Mouse (Mus musculus): ENCODE measurements at regions not wholly inside any gene's neighbourhood (a gene's known extent, or its start where the extent isn't known, plus 50 kb on each side); places are given as distances from the start of the nearest gene placed in this dataset.

GRCm38 (mm10) chr4:12601165-12601919, 429.5 kb upstream of the Fam92a start:
- Histone ChIP-seq H3K36me3 (no peaks in the 10 kb centered on the region), H3K4me2 (replicated peaks) (no peak overlapping the region), H3K27me3 (no peaks in the 10 kb centered on the region), H3K27ac (no peak overlapping the region), H3K9me3 (no peaks in the 10 kb centered on the region), H3K9ac (no peak overlapping the region), H3K4me1 (peaks cover 22% of the 10 kb centered on the region), H3K4me3 (no peak overlapping the region)
- WGBS = 81% methylated on average over 15 of the region's 15 CpGs
- ATAC-seq (ENCODE audit: low FRiP score, low read depth) = no peak

- WGBS = 13% methylated on average over 10 of the region's 10 CpGs
- H3K4me2 ChIP-seq (replicated peaks) = peak overlapping the region; percentile 39
- H3K4me1 ChIP-seq = peaks cover 45% of the 10 kb centered on the region
- H3K27ac ChIP-seq = peak overlapping the region; percentile 79
- no peaks in the 10 kb centered on the region for H3K36me3 ChIP-seq
- peak; percentile 91 for ATAC-seq (ENCODE audit: low FRiP score, low read depth)
- no peak overlapping the region for H3K9ac ChIP-seq
- no peaks in the 10 kb centered on the region for H3K9me3 ChIP-seq
- no peak overlapping the region for H3K4me3 ChIP-seq
- no peaks in the 10 kb centered on the region for H3K27me3 ChIP-seq
Measured at GRCm38 (mm10) chr4:12595801-12596515, 424.1 kb upstream of the Fam92a start.

DNA sequence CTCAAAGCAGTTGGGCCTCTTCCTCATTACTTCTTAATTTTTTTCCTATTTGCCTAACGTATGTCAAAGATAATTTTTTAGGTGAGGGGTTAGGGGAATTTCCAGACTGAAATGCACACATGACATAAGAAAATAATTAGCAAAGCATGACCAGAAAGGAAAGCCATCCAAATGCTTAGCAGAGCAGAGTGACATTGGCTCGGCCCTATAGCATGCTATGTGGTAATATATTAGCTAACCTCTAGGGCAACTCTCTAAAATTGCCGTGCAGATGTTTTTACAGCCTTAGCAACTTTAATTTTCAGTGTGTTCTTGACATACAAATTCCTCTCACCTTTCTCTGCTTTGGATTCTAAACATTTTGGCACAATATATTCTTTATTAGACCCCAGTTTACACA, 421.2 kb upstream of the Fam92a start:
- no peak overlapping the region for H3K4me2 ChIP-seq (replicated peaks)
- no peak overlapping the region for H3K9ac ChIP-seq
- no peaks in the 10 kb centered on the region for H3K9me3 ChIP-seq
- no peak overlapping the region for H3K4me3 ChIP-seq
- 17% methylated on average over 3 of the region's 3 CpGs for WGBS
- no peak overlapping the region for H3K27ac ChIP-seq
- peaks cover 39% of the 10 kb centered on the region for H3K4me1 ChIP-seq
- no peaks in the 10 kb centered on the region for H3K27me3 ChIP-seq
- H3K36me3 ChIP-seq = no peaks in the 10 kb centered on the region
- no peak for ATAC-seq (ENCODE audit: low FRiP score, low read depth)

GRCm38 (mm10) chr4:12578102-12578501, 406.3 kb upstream of the Fam92a start:
- Histone ChIP-seq H3K4me3 (no peak overlapping the region), H3K4me2 (replicated peaks) (no peak overlapping the region), H3K36me3 (no peaks in the 10 kb centered on the region), H3K4me1 (no peaks in the 10 kb centered on the region), H3K27ac (no peak overlapping the region), H3K9me3 (no peaks in the 10 kb centered on the region), H3K27me3 (no peaks in the 10 kb centered on the region), H3K9ac (no peak overlapping the region)
- WGBS = 83% methylated on average over 4 of the region's 4 CpGs
- ATAC-seq (ENCODE audit: low FRiP score, low read depth) = no peak

- H3K4me3 ChIP-seq = no peak overlapping the region
- H3K9ac ChIP-seq = no peak overlapping the region
- no peak overlapping the region for H3K27ac ChIP-seq
- H3K4me2 ChIP-seq (replicated peaks) = no peak overlapping the region
- no peak for ATAC-seq (ENCODE audit: low FRiP score, low read depth)
- no peaks in the 10 kb centered on the region for H3K27me3 ChIP-seq
- H3K4me1 ChIP-seq = no peaks in the 10 kb centered on the region
- H3K36me3 ChIP-seq = no peaks in the 10 kb centered on the region
- no peaks in the 10 kb centered on the region for H3K9me3 ChIP-seq
Measured at GRCm38 (mm10) chr4:12571881-12572280, 400.1 kb upstream of the Fam92a start.

GRCm38 (mm10) chr4:12570689-12571088, 398.9 kb upstream of the Fam92a start:
- 61% methylated on average over 7 of the region's 7 CpGs for WGBS
- H3K4me2 ChIP-seq (replicated peaks) = no peak overlapping the region
- no peak for ATAC-seq (ENCODE audit: low FRiP score, low read depth)
- H3K4me1 ChIP-seq = no peaks in the 10 kb centered on the region
- no peak overlapping the region for H3K9ac ChIP-seq
- H3K9me3 ChIP-seq = no peaks in the 10 kb centered on the region
- no peak overlapping the region for H3K4me3 ChIP-seq
- H3K36me3 ChIP-seq = no peaks in the 10 kb centered on the region
- no peak overlapping the region for H3K27ac ChIP-seq
- no peaks in the 10 kb centered on the region for H3K27me3 ChIP-seq

DNA sequence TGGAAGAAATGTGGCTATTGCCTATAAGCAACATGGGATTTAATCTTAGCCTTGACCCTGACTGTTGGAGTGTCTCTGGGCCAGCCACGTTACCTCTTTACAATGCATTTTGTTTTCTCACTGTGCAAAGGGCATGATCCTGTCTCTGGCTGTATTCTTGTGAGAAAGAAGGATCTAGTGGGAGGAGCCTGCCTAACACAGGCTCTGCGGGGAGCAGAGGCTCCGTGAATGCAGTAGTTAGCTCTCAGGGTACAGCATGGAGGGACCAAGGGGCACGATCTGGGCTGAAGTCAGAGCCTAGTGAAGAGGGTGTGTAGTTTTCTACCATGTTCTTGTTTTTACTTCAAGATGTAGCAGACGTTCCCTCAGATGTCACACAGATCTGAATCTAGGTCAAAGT, 395.8 kb upstream of the Fam92a start:
- no peak overlapping the region for H3K4me2 ChIP-seq (replicated peaks)
- H3K27me3 ChIP-seq = no peaks in the 10 kb centered on the region
- ATAC-seq (ENCODE audit: low FRiP score, low read depth) = no peak
- no peak overlapping the region for H3K4me3 ChIP-seq
- no peak overlapping the region for H3K27ac ChIP-seq
- no peak overlapping the region for H3K9ac ChIP-seq
- no peaks in the 10 kb centered on the region for H3K4me1 ChIP-seq
- WGBS = 40% methylated on average over 5 of the region's 5 CpGs
- no peaks in the 10 kb centered on the region for H3K9me3 ChIP-seq
- H3K36me3 ChIP-seq = no peaks in the 10 kb centered on the region

- 71% methylated on average over 1 of the region's 1 CpGs for WGBS
- no peak overlapping the region for H3K4me3 ChIP-seq
- H3K27ac ChIP-seq = no peak overlapping the region
- peaks cover 19% of the 10 kb centered on the region; the same call in 1 of the 2 replicates for H3K4me1 ChIP-seq
- no peak for ATAC-seq (ENCODE audit: low FRiP score, low read depth)
- no peaks in the 10 kb centered on the region for H3K27me3 ChIP-seq
- no peaks in the 10 kb centered on the region for H3K9me3 ChIP-seq
- no peaks in the 10 kb centered on the region for H3K36me3 ChIP-seq
- H3K4me2 ChIP-seq (replicated peaks) = no peak overlapping the region
- no peak overlapping the region for H3K9ac ChIP-seq
Measured at GRCm38 (mm10) chr4:12563016-12563415, 391.2 kb upstream of the Fam92a start.

DNA sequence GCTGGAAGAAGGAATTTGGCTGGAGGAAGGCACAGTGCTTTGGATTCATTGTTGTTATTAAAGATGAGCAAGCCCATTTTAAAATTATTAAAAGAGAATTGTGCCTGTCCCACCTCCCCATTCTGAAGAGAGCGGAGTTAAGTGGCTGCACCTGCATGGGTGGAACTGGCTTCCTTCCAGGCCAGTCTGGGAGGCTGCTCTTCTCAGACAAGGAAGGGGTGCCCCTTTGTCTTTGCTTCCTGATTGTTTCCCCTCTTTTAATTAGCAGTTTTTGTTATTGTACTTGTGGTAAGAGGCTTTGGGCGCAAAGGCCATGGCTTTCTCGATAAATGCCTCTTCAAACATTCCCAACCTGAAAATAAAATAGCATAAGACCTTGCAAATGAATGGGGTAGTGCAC, 388.7 kb upstream of the Fam92a start:
- peaks cover 22% of the 10 kb centered on the region; the same call in 1 of the 2 replicates for H3K4me1 ChIP-seq
- H3K4me2 ChIP-seq (replicated peaks) = no peak overlapping the region
- H3K9ac ChIP-seq = no peak overlapping the region
- ATAC-seq (ENCODE audit: low FRiP score, low read depth) = no peak
- no peaks in the 10 kb centered on the region for H3K27me3 ChIP-seq
- 65% methylated on average over 3 of the region's 3 CpGs for WGBS
- H3K36me3 ChIP-seq = no peaks in the 10 kb centered on the region
- no peak overlapping the region for H3K27ac ChIP-seq
- no peak overlapping the region for H3K4me3 ChIP-seq
- H3K9me3 ChIP-seq = no peaks in the 10 kb centered on the region

DNA sequence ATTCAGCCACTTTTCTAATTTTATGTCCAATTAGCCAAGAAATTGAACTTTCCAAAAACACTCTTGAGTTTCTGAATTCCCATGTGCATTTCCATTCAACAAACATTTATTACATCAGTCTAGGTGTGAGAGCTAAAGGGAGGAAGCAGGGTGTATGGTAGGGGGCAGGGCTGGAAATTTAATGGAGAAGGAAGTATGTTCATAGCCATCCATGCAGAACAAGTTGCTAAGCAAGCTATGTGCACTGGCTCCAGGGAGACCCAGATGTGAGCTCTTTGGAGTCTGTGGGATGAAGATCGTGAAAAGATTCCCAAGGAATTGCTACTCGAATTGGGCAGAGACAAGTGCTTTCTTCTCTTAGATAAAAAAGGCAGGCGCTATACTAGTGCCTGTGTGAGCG, 388.2 kb upstream of the Fam92a start:
- peaks cover 22% of the 10 kb centered on the region; the same call in 1 of the 2 replicates for H3K4me1 ChIP-seq
- no peaks in the 10 kb centered on the region for H3K36me3 ChIP-seq
- H3K9me3 ChIP-seq = no peaks in the 10 kb centered on the region
- H3K4me3 ChIP-seq = no peak overlapping the region
- ATAC-seq (ENCODE audit: low FRiP score, low read depth) = 0 out of 2 replicates have a peak, but pooled peaks have one; percentile 59
- WGBS = 74% methylated on average over 4 of the region's 4 CpGs
- H3K27ac ChIP-seq = no peak overlapping the region
- no peaks in the 10 kb centered on the region for H3K27me3 ChIP-seq
- H3K4me2 ChIP-seq (replicated peaks) = no peak overlapping the region
- H3K9ac ChIP-seq = no peak overlapping the region

DNA sequence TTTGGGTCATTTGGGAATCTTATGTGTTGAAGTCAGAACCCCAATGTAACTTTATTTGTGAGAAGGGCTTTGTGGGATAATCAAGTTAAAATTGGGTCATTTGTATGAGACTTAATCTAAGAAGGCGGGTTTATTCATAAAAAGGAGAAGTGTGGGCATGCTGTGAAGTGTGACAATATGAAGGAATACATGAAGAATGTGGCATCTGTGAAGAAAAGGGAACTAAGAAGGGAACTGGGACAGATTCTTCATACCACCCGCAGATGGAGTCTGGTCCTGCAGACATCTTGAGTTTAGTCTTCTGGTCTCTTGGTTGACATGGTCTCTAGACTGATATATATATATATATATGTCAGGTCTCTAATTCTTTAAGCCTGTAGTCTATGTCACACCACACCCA, 385.3 kb upstream of the Fam92a start:
- no peak overlapping the region for H3K4me2 ChIP-seq (replicated peaks)
- H3K9me3 ChIP-seq = no peaks in the 10 kb centered on the region
- H3K36me3 ChIP-seq = no peaks in the 10 kb centered on the region
- H3K9ac ChIP-seq = no peak overlapping the region
- H3K27me3 ChIP-seq = no peaks in the 10 kb centered on the region
- peaks cover 22% of the 10 kb centered on the region; the same call in 1 of the 2 replicates for H3K4me1 ChIP-seq
- ATAC-seq (ENCODE audit: low FRiP score, low read depth) = no peak
- WGBS = 88% methylated on average over 2 of the region's 2 CpGs
- no peak overlapping the region for H3K27ac ChIP-seq
- H3K4me3 ChIP-seq = no peak overlapping the region

- no peak overlapping the region for H3K9ac ChIP-seq
- no peak overlapping the region for H3K27ac ChIP-seq
- 22% methylated on average over 4 of the region's 4 CpGs for WGBS
- no peak overlapping the region for H3K4me2 ChIP-seq (replicated peaks)
- no peaks in the 10 kb centered on the region for H3K27me3 ChIP-seq
- H3K4me3 ChIP-seq = no peak overlapping the region
- H3K9me3 ChIP-seq = no peaks in the 10 kb centered on the region
- peak; percentile 87; the same call in 1 of the 2 replicates for ATAC-seq (ENCODE audit: low FRiP score, low read depth)
- H3K36me3 ChIP-seq = no peaks in the 10 kb centered on the region
- peaks cover 16% of the 10 kb centered on the region for H3K4me1 ChIP-seq
Measured at GRCm38 (mm10) chr4:12549265-12549664, 377.4 kb upstream of the Fam92a start.
